Mouse (Mus musculus) heart, adult 2 months (tissue): ENCODE data around the gene Calb2. TPM values are rescaled to one million over a fixed set of nuclear protein-coding genes. Genes with fewer than 3 reads are reported as not detected.

Experiments
- DNase-seq, 2 experiments: peaks; one replicate each; pipeline ENCODE4 v3.0.0; 2021
- H3K27ac ChIP-seq: fragments of 200-600 bp; 2 replicates; pipeline ENCODE4 v1.8.1; 2022
- H3K27me3 ChIP-seq: fragments of 200-500 bp; 2 replicates; pipeline ENCODE4 v1.6.1; 2012; ENCODE audit warnings: mild to moderate bottlenecking, low read length, inconsistent platforms, mixed read lengths; ENCODE audit not compliant: control insufficient read depth, insufficient read depth
- H3K36me3 ChIP-seq: fragments of 200-500 bp; 2 replicates; pipeline ENCODE4 v1.6.1; 2012; ENCODE audit warnings: low read length, inconsistent platforms; ENCODE audit not compliant: control insufficient read depth, insufficient read depth
- H3K4me1 ChIP-seq: fragments of 200-500 bp; 2 replicates; pipeline ENCODE4 v1.6.1; 2011; ENCODE audit warnings: low read length; ENCODE audit not compliant: control insufficient read depth, insufficient read depth
- H3K4me3 ChIP-seq: fragments of 200-600 bp; 2 replicates; pipeline ENCODE4 v1.8.1; 2022
- H3K79me2 ChIP-seq: fragments of 200-500 bp; replicated peaks from 2 replicates; pipeline ENCODE4 v1.6.1; 2012; ENCODE audit warnings: mild to moderate bottlenecking, inconsistent platforms, low read length, moderate library complexity, mixed read lengths; ENCODE audit not compliant: control insufficient read depth, insufficient read depth
- H3K9ac ChIP-seq: fragments of 200-500 bp; 2 replicates; pipeline ENCODE4 v1.6.1; 2012; ENCODE audit warnings: low read depth, mild to moderate bottlenecking, control low read depth, inconsistent platforms, low read length, mixed read lengths
- CTCF ChIP-seq: fragments of 200-600 bp; IDR thresholded peaks from 2 replicates; pipeline ENCODE4 v1.8.1; 2022; ENCODE audit warnings: antibody characterized with exemption, mild to moderate bottlenecking, moderate library complexity
- EP300 ChIP-seq: fragments of 200-500 bp; IDR thresholded peaks from 2 replicates; pipeline ENCODE4 v1.6.1; 2011; ENCODE audit warnings: low read depth, low read length, control low read depth; ENCODE audit not compliant: insufficient read depth
- POLR2A ChIP-seq: fragments of 200-500 bp; IDR thresholded peaks from 2 replicates; pipeline ENCODE4 v1.6.1; 2011; ENCODE audit warnings: mild to moderate bottlenecking, low read depth, low read length, control low read depth; ENCODE audit not compliant: insufficient read depth
- WGBS: fragments of 180-500 bp; shearing (Covaris S2); methylation state at CpG from one replicate; pipeline ENCODE4 v1.1.7; 2018; 5-methylcytosine and 5-hydroxymethylcytosine counted together
- intact Hi-C: fragments of 180-260 bp; cut with DNase I; formaldehyde crosslinking; loops from one replicate; pipeline ENCODE4 v1.15.1; 2025
- polyA plus RNA-seq: library from polyadenylated mRNA; depleted of rRNA; stranded (reverse); fragments of >200 nt; gene quantifications from 2 replicates; pipeline ENCODE4 v1.2.3, GENCODE M21; 2012
- total RNA-seq, 2 experiments: library from RNA; stranded (reverse); gene quantifications; 2 replicates each; pipeline ENCODE4 v1.2.3; 2021

The Calb2 gene
- total and polyA plus RNA-seq, 3 experiments = not detected

- DNase-seq = peak; percentile 11 to 26
- H3K4me3 ChIP-seq = no peak overlapping the region
- WGBS = 9% methylated on average over 22 of the region's 22 CpGs
Observed at GRCm38 (mm10) chr8:110177359-110178155, 9.5 kb upstream of the Calb2 start.

DNA sequence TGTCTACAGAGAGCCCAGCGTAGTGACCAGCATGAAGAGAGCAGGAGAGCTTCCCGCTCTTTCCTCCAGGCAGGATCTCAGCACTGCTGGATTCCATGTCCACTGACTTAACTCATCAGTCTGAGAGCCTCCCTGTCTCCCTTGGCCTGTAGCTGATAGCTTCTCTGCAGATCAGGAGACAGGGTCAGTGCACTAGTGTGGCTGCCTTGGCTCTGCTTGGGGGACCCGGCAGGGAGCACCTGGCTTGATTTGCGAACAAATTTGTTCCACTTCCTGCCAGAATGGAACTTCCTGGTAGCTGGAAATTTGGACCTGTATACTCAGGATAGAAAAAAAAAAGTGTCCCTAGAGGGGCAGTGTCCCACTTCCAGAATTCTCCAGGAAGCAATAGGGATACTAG, 6.8 kb upstream of the Calb2 start:
- intact Hi-C loops = no loop called here
- no peak overlapping the region for H3K27ac ChIP-seq
- H3K79me2 ChIP-seq = no peaks in the 10 kb centered on the region
- H3K9ac ChIP-seq = no peak overlapping the region
- 55% methylated on average over 4 of the region's 4 CpGs for WGBS
- no peaks in the 10 kb centered on the region for H3K27me3 ChIP-seq
- H3K4me1 ChIP-seq = no peaks in the 10 kb centered on the region
- no peak for DNase-seq
- H3K4me3 ChIP-seq = no peak overlapping the region
- TF ChIP-seq CTCF (no peak), EP300 (no peak), POLR2A (no peak)
- no peaks in the 10 kb centered on the region for H3K36me3 ChIP-seq

More at GRCm38 (mm10) chr8:110177359-110178155, 9.5 kb upstream of the Calb2 start:
- Histone ChIP-seq H3K27me3 (no peaks in the 10 kb centered on the region; the same call in 1 of the 2 replicates), H3K4me1 (no peaks in the 10 kb centered on the region), H3K36me3 (no peaks in the 10 kb centered on the region), H3K27ac (no peak overlapping the region), H3K9ac (no peak overlapping the region), H3K79me2 (no peaks in the 10 kb centered on the region)
- no peak for TF ChIP-seq POLR2A
- intact Hi-C loops = no loop called here

GRCm38 (mm10) chr8:110172161-110172560, 4.2 kb upstream of the Calb2 start:
- Histone ChIP-seq H3K9ac (no peak overlapping the region), H3K27ac (no peak overlapping the region), H3K4me3 (no peak overlapping the region), H3K4me1 (no peaks in the 10 kb centered on the region), H3K36me3 (no peaks in the 10 kb centered on the region), H3K79me2 (no peaks in the 10 kb centered on the region), H3K27me3 (peaks cover 3% of the 10 kb centered on the region; the same call in 1 of the 2 replicates)
- no peak for DNase-seq
- 68% methylated on average over 6 of the region's 6 CpGs for WGBS
- intact Hi-C loops = no loop called here
- TF ChIP-seq POLR2A (no peak), CTCF (no peak), EP300 (no peak)

- H3K27ac ChIP-seq = no peak overlapping the region
- no peak overlapping the region for H3K9ac ChIP-seq
- WGBS = 49% methylated on average over 8 of the region's 8 CpGs
- no peaks in the 10 kb centered on the region for H3K79me2 ChIP-seq
- no peaks in the 10 kb centered on the region for H3K36me3 ChIP-seq
- TF ChIP-seq CTCF (no peak), EP300 (no peak), POLR2A (no peak)
- H3K4me3 ChIP-seq = no peak overlapping the region
- intact Hi-C loops = no loop called here
- peaks cover 3% of the 10 kb centered on the region; the same call in 1 of the 2 replicates for H3K27me3 ChIP-seq
- DNase-seq = no peak
- H3K4me1 ChIP-seq = no peaks in the 10 kb centered on the region
Observed at GRCm38 (mm10) chr8:110166270-110166669, 1.7 kb downstream of the Calb2 start.

- no peak overlapping the region for H3K9ac ChIP-seq
- H3K79me2 ChIP-seq = no peaks in the 10 kb centered on the region
- H3K27me3 ChIP-seq = no peaks in the 10 kb centered on the region
- 72% methylated on average over 6 of the region's 6 CpGs for WGBS
- H3K27ac ChIP-seq = no peak overlapping the region
- no peaks in the 10 kb centered on the region for H3K4me1 ChIP-seq
- no peak overlapping the region for H3K4me3 ChIP-seq
- DNase-seq = no peak
- intact Hi-C loops = no loop called here
- H3K36me3 ChIP-seq = no peaks in the 10 kb centered on the region
- no peak for TF ChIP-seq EP300
- TF ChIP-seq CTCF = no peak
- no peak for TF ChIP-seq POLR2A
Observed at GRCm38 (mm10) chr8:110162007-110162406, 6.0 kb downstream of the Calb2 start.

DNA sequence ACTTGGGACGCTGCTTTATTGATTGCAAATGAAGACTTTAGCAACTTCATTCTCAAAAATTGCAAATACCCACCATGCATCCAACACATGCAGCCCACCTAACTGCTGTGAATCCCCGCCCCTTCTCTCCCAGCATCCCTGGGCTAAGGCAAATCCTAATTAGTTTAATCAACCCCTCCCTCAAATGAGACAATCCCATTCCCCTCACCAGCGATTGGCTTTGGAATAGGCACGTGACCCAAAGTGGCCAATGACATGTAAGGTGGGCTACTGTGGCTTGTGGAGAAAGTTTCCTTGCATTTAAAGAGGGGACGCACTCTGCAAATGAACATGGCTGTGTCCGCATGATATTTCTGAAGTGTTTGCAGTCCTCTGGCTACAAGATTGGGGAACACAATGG, 15.1 kb downstream of the Calb2 start:
- 61% methylated on average over 6 of the region's 6 CpGs for WGBS
- H3K27ac ChIP-seq = no peak overlapping the region
- H3K36me3 ChIP-seq = no peaks in the 10 kb centered on the region
- DNase-seq = no peak
- intact Hi-C loops = no loop called here
- H3K79me2 ChIP-seq = no peaks in the 10 kb centered on the region
- TF ChIP-seq CTCF = no peak
- no peak for TF ChIP-seq EP300
- no peak for TF ChIP-seq POLR2A
- H3K27me3 ChIP-seq = no peaks in the 10 kb centered on the region; the same call in 1 of the 2 replicates
- H3K4me3 ChIP-seq = no peak overlapping the region
- no peak overlapping the region for H3K9ac ChIP-seq
- no peaks in the 10 kb centered on the region for H3K4me1 ChIP-seq
